Mouse (Mus musculus): ENCODE results near the gene Snai1. TPM values are rescaled to one million over a fixed set of nuclear protein-coding genes. Genes with fewer than 3 reads are reported as not detected.
A peak's percentile ranks its signal among the peaks of the same experiment; 100 is the strongest.

Snai1 gene
- polyA plus RNA-seq, 1 experiment from 2014 or later: 86.3 TPM

GRCm38 (mm10) chr2:167506546-167507260 lies 31.3 kb upstream of the Snai1 start:
- peaks cover 34% of the 10 kb centered on the region for H3K4me1 ChIP-seq
- DNase-seq (ENCODE audit: low spot score): no peak
- H3K4me3 ChIP-seq: no peak overlapping the region
- peaks cover 72% of the 10 kb centered on the region for H3K36me3 ChIP-seq (replicated peaks)
- no peaks in the 10 kb centered on the region for H3K27me3 ChIP-seq (replicated peaks; ENCODE audit: low read depth, poor library complexity, severe bottlenecking)
- no peak overlapping the region for H3K27ac ChIP-seq (replicated peaks)
- 94% methylated on average over 10 of the region's 10 CpGs for WGBS
- H3K9me3 ChIP-seq: no peaks in the 10 kb centered on the region

DNA sequence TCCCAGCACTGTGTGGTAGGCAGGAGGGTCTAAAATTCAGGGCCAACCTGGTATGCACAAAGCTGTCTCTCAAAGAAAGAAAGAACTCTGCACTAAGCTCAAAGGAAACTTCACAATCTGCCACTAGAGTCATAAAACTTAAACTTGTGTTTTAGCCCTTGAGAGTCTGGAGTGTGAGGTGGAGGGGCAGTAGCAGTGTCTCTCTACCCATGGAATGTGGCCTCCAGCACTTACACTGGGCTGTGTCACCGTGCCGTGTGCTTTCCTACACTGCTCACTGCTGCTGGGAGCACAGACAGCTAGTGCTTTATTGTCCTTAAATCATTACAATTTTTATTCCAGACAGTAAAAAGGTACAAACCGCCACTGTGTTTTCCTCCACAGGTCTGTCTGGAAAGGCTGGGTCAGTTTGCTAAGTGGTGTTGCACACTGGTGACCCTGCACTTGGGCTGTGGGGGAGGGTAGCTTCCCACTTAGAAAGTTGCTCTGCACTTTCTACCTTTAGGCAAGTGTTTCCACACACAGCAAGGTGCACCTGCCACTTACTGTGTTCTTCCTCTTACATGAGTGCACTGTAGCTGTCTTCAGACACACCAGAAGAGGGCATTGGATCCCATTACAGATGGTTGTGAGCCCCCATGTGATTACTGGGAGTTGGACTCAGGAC lies 30.1 kb upstream of the Snai1 start:
- Histone ChIP-seq H3K4me1 (peaks cover 30% of the 10 kb centered on the region), H3K27ac (replicated peaks) (no peak overlapping the region), H3K36me3 (replicated peaks) (peaks cover 83% of the 10 kb centered on the region), H3K4me3 (no peak overlapping the region), H3K9me3 (no peaks in the 10 kb centered on the region), H3K27me3 (replicated peaks; ENCODE audit: low read depth, poor library complexity, severe bottlenecking) (no peaks in the 10 kb centered on the region)
- 93% methylated on average over 3 of the region's 3 CpGs for WGBS
- no peak for DNase-seq (ENCODE audit: low spot score)

GRCm38 (mm10) chr2:167508569-167508968 lies 29.4 kb upstream of the Snai1 start:
- H3K27me3 ChIP-seq (replicated peaks; ENCODE audit: low read depth, poor library complexity, severe bottlenecking): no peaks in the 10 kb centered on the region
- H3K27ac ChIP-seq (replicated peaks): no peak overlapping the region
- 96% methylated on average over 4 of the region's 4 CpGs for WGBS
- peaks cover 26% of the 10 kb centered on the region for H3K4me1 ChIP-seq
- no peak for DNase-seq (ENCODE audit: low spot score)
- H3K36me3 ChIP-seq (replicated peaks): peaks cover 91% of the 10 kb centered on the region
- no peaks in the 10 kb centered on the region for H3K9me3 ChIP-seq
- H3K4me3 ChIP-seq: no peak overlapping the region

- DNase-seq (ENCODE audit: low spot score): no peak
- H3K4me1 ChIP-seq: peaks cover 9% of the 10 kb centered on the region
- H3K27ac ChIP-seq (replicated peaks): no peak overlapping the region
- peaks cover 100% of the 10 kb centered on the region for H3K36me3 ChIP-seq (replicated peaks)
- H3K27me3 ChIP-seq (replicated peaks; ENCODE audit: low read depth, poor library complexity, severe bottlenecking): no peaks in the 10 kb centered on the region
- H3K4me3 ChIP-seq: no peak overlapping the region
- H3K9me3 ChIP-seq: no peaks in the 10 kb centered on the region
- 89% methylated on average over 3 of the region's 3 CpGs for WGBS
Observed at GRCm38 (mm10) chr2:167510485-167510884, 27.5 kb upstream of the Snai1 start.

DNA sequence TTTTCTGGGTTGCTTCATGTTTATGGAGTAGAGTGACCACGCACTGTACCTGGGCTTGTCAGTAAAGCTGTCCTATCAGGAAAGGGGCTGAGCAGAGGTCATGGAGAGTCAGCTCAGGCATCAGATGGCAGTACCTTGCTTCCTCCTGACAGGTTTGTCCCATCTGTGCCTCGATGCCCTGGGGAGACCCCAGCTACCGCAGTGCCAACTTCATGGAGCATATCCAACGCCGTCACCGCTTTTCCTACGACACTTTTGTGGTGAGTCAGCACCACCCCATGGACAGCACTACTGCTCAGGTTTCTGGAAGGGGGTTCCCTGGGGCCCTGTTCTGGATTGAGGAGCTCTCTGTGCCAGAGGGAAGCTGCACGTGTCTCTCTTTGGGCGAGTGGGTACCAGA lies 25.6 kb upstream of the Snai1 start:
- Histone ChIP-seq H3K27ac (replicated peaks) (no peak overlapping the region), H3K9me3 (no peaks in the 10 kb centered on the region), H3K36me3 (replicated peaks) (peaks cover 100% of the 10 kb centered on the region), H3K27me3 (replicated peaks; ENCODE audit: low read depth, poor library complexity, severe bottlenecking) (no peaks in the 10 kb centered on the region), H3K4me1 (no peaks in the 10 kb centered on the region), H3K4me3 (no peak overlapping the region)
- 92% methylated on average over 9 of the region's 9 CpGs for WGBS
- no peak for DNase-seq (ENCODE audit: low spot score)

- Histone ChIP-seq H3K36me3 (replicated peaks) (peaks cover 100% of the 10 kb centered on the region), H3K9me3 (no peaks in the 10 kb centered on the region), H3K4me3 (no peak overlapping the region), H3K4me1 (no peaks in the 10 kb centered on the region), H3K27ac (replicated peaks) (no peak overlapping the region), H3K27me3 (replicated peaks; ENCODE audit: low read depth, poor library complexity, severe bottlenecking) (no peaks in the 10 kb centered on the region)
- 89% methylated on average over 5 of the region's 5 CpGs for WGBS
- no peak for DNase-seq (ENCODE audit: low spot score)
Observed at GRCm38 (mm10) chr2:167512970-167513369, 25.0 kb upstream of the Snai1 start.

- H3K27ac ChIP-seq (replicated peaks): no peak overlapping the region
- WGBS: 96% methylated on average over 4 of the region's 4 CpGs
- no peaks in the 10 kb centered on the region for H3K4me1 ChIP-seq
- DNase-seq (ENCODE audit: low spot score): no peak
- H3K4me3 ChIP-seq: no peak overlapping the region
- peaks cover 98% of the 10 kb centered on the region for H3K36me3 ChIP-seq (replicated peaks)
- no peaks in the 10 kb centered on the region for H3K27me3 ChIP-seq (replicated peaks; ENCODE audit: low read depth, poor library complexity, severe bottlenecking)
- no peaks in the 10 kb centered on the region for H3K9me3 ChIP-seq
Observed at GRCm38 (mm10) chr2:167514641-167515040, 23.4 kb upstream of the Snai1 start.

DNA sequence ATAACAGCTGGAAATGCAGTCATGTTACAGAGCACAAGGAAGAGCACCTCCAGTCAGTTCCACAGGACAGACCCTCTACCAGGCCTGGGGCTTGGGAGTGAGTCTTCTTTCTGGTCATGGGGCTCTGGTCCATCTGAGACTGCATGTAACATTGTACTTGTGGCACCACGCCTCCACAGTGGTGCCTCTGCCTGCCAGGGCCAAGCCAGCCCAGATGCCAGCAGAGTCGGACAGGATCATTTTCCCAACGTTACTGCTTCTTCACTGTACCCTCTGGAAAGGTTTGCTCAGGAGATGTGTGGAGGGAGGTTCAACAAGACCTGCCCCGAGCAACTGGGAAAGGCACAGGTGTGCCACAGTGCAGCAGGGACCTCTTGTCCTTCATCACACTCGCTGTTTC lies 22.3 kb upstream of the Snai1 start:
- DNase-seq (ENCODE audit: low spot score): no peak
- Histone ChIP-seq H3K27ac (replicated peaks) (no peak overlapping the region), H3K27me3 (replicated peaks; ENCODE audit: low read depth, poor library complexity, severe bottlenecking) (no peaks in the 10 kb centered on the region), H3K4me3 (no peak overlapping the region), H3K9me3 (no peaks in the 10 kb centered on the region), H3K36me3 (replicated peaks) (peaks cover 95% of the 10 kb centered on the region), H3K4me1 (no peaks in the 10 kb centered on the region)
- WGBS: 91% methylated on average over 5 of the region's 5 CpGs

GRCm38 (mm10) chr2:167519606-167520252 lies 18.3 kb upstream of the Snai1 start:
- Histone ChIP-seq H3K36me3 (replicated peaks) (peaks cover 55% of the 10 kb centered on the region), H3K27me3 (replicated peaks; ENCODE audit: low read depth, poor library complexity, severe bottlenecking) (no peaks in the 10 kb centered on the region), H3K9me3 (no peaks in the 10 kb centered on the region), H3K4me3 (no peak overlapping the region), H3K4me1 (no peaks in the 10 kb centered on the region), H3K27ac (replicated peaks) (no peak overlapping the region)
- DNase-seq (ENCODE audit: low spot score): peak; percentile 21
- WGBS: 75% methylated on average over 5 of the region's 5 CpGs

- Histone ChIP-seq H3K4me3 (no peak overlapping the region), H3K27ac (replicated peaks) (no peak overlapping the region), H3K36me3 (replicated peaks) (no peaks in the 10 kb centered on the region), H3K4me1 (peaks cover 32% of the 10 kb centered on the region), H3K9me3 (no peaks in the 10 kb centered on the region), H3K27me3 (replicated peaks; ENCODE audit: low read depth, poor library complexity, severe bottlenecking) (peaks cover 7% of the 10 kb centered on the region)
- 18% methylated on average over 5 of the region's 5 CpGs for WGBS
- DNase-seq (ENCODE audit: low spot score): peak; percentile 58
Observed at GRCm38 (mm10) chr2:167528278-167528677, 9.7 kb upstream of the Snai1 start.

- WGBS: 41% methylated on average over 5 of the region's 5 CpGs
- Histone ChIP-seq H3K4me1 (peaks cover 32% of the 10 kb centered on the region), H3K9me3 (no peaks in the 10 kb centered on the region), H3K27ac (replicated peaks) (no peak overlapping the region), H3K4me3 (no peak overlapping the region), H3K36me3 (replicated peaks) (no peaks in the 10 kb centered on the region), H3K27me3 (replicated peaks; ENCODE audit: low read depth, poor library complexity, severe bottlenecking) (peaks cover 24% of the 10 kb centered on the region)
- DNase-seq (ENCODE audit: low spot score): no peak
Observed at GRCm38 (mm10) chr2:167529935-167530513, 8.0 kb upstream of the Snai1 start.

DNA sequence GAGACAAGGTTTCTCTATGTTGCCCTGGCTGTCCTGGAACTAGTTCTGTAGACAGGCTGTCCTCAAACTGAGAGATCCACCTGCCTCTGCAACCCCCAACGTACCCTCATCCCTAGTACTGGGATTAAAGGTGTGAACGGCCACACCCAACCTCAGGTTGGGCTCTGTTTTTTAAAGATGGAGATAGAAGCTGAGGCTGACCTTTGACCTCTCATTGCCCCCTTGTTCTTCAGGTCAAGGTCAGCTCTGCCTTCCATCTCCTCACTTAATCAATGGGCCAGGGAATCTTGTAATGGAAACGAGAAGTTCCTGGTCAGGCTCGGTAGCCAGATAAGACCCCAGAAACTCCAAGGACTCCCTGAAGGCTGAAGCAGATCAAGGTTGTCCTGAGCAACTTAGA lies 7.5 kb upstream of the Snai1 start:
- H3K27me3 ChIP-seq (replicated peaks; ENCODE audit: low read depth, poor library complexity, severe bottlenecking): peaks cover 29% of the 10 kb centered on the region
- H3K27ac ChIP-seq (replicated peaks): no peak overlapping the region
- no peak overlapping the region for H3K4me3 ChIP-seq
- H3K4me1 ChIP-seq: peaks cover 32% of the 10 kb centered on the region
- no peaks in the 10 kb centered on the region for H3K36me3 ChIP-seq (replicated peaks)
- WGBS: 80% methylated on average over 4 of the region's 4 CpGs
- DNase-seq (ENCODE audit: low spot score): no peak
- no peaks in the 10 kb centered on the region for H3K9me3 ChIP-seq
